Mouse (Mus musculus): Measurements from ENCODE around the gene Riiad1. TPM values are rescaled to one million over a fixed set of nuclear protein-coding genes. Genes with fewer than 3 reads are reported as not detected.
A peak's percentile ranks its signal among the peaks of the same experiment; 100 is the strongest.

Riiad1 gene
- total RNA-seq (2021) = 1 to 10 TPM; 4.4 to 5.8 TPM
- long read RNA-seq, experiment 1, partial matches to known transcripts = 2 of 2 reads
- long read RNA-seq, experiment 1, other reads (novel, unspliced or antisense) = 0 of 2 reads
- long read RNA-seq, experiment 2, partial matches to known transcripts = 2 of 2 reads
- long read RNA-seq, experiment 2, other reads (novel, unspliced or antisense) = 0 of 2 reads

DNA sequence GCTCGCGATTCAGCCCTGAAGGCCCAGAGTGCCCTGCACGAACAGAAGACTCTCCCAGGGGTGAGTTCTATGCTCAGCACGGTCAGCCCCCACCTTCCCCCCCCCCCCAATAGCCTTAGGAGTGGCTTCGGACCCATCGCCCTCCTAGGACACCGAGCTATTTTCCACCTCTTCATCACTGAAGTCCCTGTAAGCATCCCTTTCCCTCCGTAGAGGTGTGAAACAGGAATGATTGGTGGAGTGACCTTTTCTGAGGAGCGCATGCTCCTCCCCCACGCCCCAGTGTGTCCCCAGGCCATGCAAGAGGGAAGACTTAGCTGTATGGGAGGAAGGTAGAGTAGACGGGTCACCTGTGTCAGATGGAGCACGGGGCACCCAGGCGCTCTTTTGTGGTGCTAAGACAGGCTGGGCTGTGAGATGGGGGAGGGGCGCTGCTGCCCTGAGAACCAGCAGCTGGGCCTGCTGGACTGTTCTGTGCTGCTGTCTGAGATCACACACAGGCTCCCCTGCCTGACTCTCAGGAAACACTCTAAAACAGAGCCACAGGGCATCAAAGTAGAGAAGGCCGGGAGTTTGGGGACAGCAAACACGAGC is at the start of gene Riiad1:
Gene Riiad1, minus strand, starts transcription at position 51 of the 594 bp plus-strand sequence.
- DNase-seq (ENCODE audit: extremely low spot score in 1 of 2, low spot score in 2 of 2) = no peak
- peak within 1 kb of the TSS; percentile 98 for H3K27ac ChIP-seq
- no peak for TF ChIP-seq CTCF (IDR thresholded peaks at IDR 0.05)
- intact Hi-C loops (cut with DNase I) = no loop called here
- H3K4me3 ChIP-seq = peak within 1 kb of the TSS; percentile 74

DNA sequence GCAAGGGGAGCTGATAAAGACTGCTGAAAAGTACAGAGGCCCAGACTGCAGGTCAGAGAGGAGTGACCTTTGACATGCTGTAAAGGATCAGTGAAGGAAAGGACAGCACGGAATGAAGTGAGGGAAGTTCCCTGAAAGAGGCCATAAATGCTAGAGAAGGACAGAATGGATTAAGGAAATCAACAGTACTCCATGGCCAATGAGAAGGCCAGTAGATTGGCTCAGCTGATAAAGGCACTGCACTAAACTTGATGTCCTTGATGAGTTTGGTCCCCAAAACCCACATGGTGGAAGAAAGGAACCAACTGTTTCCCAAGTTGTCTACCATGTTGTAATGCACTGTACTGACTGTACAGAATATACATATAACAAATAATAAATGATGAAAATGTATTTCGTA is 46.6 kb upstream of the Riiad1 start:
- H3K4me3 ChIP-seq = no peak overlapping the region
- intact Hi-C loops (cut with DNase I) = no loop called here
- no peak for TF ChIP-seq CTCF (IDR thresholded peaks at IDR 0.05)
- no peak overlapping the region for H3K27ac ChIP-seq
- DNase-seq (ENCODE audit: extremely low spot score in 1 of 2, low spot score in 2 of 2) = no peak

DNA sequence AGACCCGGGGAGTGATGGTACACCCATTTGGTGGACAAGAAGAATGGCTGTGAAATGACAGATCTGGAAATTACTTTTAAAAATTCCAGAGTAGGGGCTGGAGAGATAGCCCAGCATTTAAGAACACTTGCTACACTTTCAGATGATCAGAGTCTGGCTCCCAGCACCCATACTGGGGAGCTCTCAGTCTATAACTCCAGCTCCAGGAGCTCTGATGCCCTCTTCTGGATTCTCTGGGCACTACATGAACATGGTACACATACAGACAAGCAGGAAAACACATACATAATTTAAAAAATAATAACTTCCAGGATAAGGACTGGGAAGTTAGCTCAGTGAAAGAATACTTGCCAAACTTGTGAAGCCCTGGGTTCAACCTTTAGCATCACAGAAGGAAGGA is 26.5 kb upstream of the Riiad1 start:
- intact Hi-C loops (cut with DNase I) = no loop called here
- no peak overlapping the region for H3K4me3 ChIP-seq
- no peak for DNase-seq (ENCODE audit: extremely low spot score in 1 of 2, low spot score in 2 of 2)
- peak; percentile 35 for TF ChIP-seq CTCF (IDR thresholded peaks at IDR 0.05)
- no peak overlapping the region for H3K27ac ChIP-seq

GRCm38 (mm10) chr3:94502243-94502642 is 22.1 kb upstream of the Riiad1 start:
- DNase-seq (ENCODE audit: extremely low spot score in 1 of 2, low spot score in 2 of 2) = no peak
- intact Hi-C loops (cut with DNase I) = loop anchor here (1.0 to 5.0 kb wide), 2 partner anchors 46 to 135 kb away; no protein-coding TSS in a partner anchor
- TF ChIP-seq CTCF (IDR thresholded peaks at IDR 0.05) = peak; percentile 84

DNA sequence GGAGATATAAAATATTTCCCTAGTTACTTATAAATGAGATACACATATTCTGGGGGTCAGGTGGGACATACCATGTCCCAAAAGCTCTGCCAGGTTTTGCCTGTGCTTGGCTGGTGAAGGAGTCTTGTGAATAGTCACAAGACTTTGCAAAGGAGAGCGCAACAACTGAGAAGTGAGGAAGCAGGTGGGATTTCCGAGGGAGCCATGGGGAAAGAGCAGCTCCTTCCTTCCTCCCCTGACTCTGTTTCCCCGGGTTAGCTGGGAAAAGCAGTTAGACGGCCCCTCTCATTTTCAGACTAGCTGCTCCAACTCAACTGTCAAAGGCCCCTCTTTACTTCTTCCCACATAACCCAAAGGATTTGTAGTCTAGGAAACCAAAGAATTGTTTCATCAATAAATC is 17.0 kb upstream of the Riiad1 start:
- Histone ChIP-seq H3K4me3 (no peak overlapping the region), H3K27ac (no peak overlapping the region)
- no peak for TF ChIP-seq CTCF (IDR thresholded peaks at IDR 0.05)
- no peak for DNase-seq (ENCODE audit: extremely low spot score in 1 of 2, low spot score in 2 of 2)
- intact Hi-C loops (cut with DNase I) = no loop called here

More at GRCm38 (mm10) chr3:94502243-94502642, 22.1 kb upstream of the Riiad1 start:
- H3K4me3 ChIP-seq = no peak overlapping the region
- no peak overlapping the region for H3K27ac ChIP-seq

GRCm38 (mm10) chr3:94487581-94487980 is 7.4 kb upstream of the Riiad1 start:
- Histone ChIP-seq H3K4me3 (no peak overlapping the region), H3K27ac (peak overlapping the region; percentile 80)
- intact Hi-C loops (cut with DNase I) = no loop called here
- TF ChIP-seq CTCF (IDR thresholded peaks at IDR 0.05) = no peak
- DNase-seq (ENCODE audit: extremely low spot score in 1 of 2, low spot score in 2 of 2) = no peak

DNA sequence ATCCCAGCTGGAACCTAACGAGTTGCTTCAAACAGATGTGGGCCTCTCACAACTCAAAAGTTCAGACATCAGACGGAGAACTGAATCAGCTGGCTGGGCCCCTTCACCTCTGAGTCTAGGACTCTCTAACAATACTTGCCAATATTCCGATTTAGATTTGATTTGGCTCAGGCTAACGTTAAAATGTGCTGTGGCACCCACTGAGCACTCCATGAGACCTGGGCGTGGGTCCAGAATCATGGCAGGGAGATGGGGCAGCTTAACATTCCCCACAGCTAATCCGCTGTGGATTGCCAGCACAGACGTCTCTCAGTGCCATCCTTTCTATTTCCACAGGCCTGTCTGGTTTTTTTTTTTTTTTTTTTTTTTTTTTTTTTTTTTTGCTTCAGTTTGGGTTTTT is 5.8 kb upstream of the Riiad1 start:
- DNase-seq (ENCODE audit: extremely low spot score in 1 of 2, low spot score in 2 of 2) = no peak
- H3K27ac ChIP-seq = peak overlapping the region; percentile 98
- no peak for TF ChIP-seq CTCF (IDR thresholded peaks at IDR 0.05)
- H3K4me3 ChIP-seq = no peak overlapping the region
- intact Hi-C loops (cut with DNase I) = no loop called here

GRCm38 (mm10) chr3:94483790-94484439 is 3.8 kb upstream of the Riiad1 start:
- peak; percentile 96 for DNase-seq (ENCODE audit: extremely low spot score in 1 of 2, low spot score in 2 of 2)
- intact Hi-C loops (cut with DNase I) = no loop called here
- Histone ChIP-seq H3K27ac (peak overlapping the region; percentile 98), H3K4me3 (peak overlapping the region; percentile 22; the same call in 1 of the 2 replicates)
- TF ChIP-seq CTCF (IDR thresholded peaks at IDR 0.05) = no peak

- TF ChIP-seq CTCF (IDR thresholded peaks at IDR 0.05) = no peak
- intact Hi-C loops (cut with DNase I) = no loop called here
- no peak for DNase-seq (ENCODE audit: extremely low spot score in 1 of 2, low spot score in 2 of 2)
- H3K27ac ChIP-seq = peak overlapping the region; percentile 98
- 0 out of 2 replicates have a peak overlapping the region, but pooled peaks have one; percentile 13 for H3K4me3 ChIP-seq
Measured at GRCm38 (mm10) chr3:94482764-94483385, 2.7 kb upstream of the Riiad1 start.

- DNase-seq (ENCODE audit: extremely low spot score in 1 of 2, low spot score in 2 of 2) = no peak
- intact Hi-C loops (cut with DNase I) = no loop called here
- Histone ChIP-seq H3K4me3 (peak overlapping the region; percentile 13; the same call in 1 of the 2 replicates), H3K27ac (peak overlapping the region; percentile 78)
- TF ChIP-seq CTCF (IDR thresholded peaks at IDR 0.05) = no peak
Measured at GRCm38 (mm10) chr3:94481429-94481828, 1.3 kb upstream of the Riiad1 start.

DNA sequence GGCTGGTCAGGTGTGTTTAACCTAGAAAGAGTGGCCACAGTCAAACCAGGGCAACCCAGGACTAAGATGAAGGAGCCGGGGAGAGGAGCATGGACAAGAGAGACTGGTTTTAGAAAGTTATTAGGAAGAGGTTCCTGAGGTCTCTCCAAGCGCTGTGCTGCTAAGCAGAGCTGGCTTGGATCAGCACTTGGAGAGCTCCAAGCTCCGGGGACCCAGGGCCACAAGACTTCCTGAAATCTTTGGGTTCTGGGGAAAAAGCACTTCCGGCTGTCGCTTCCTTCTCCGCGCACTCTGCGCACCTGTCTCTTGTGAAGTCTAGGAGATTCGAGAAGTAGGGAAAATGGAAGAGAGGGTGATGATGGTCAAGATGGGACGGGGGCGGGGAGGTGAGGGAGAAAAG is 577 bp downstream of the Riiad1 start:
- intact Hi-C loops (cut with DNase I) = loop anchor here (2.0 kb wide), 1 partner anchor 15 kb away; no protein-coding TSS in a partner anchor
- no peak for TF ChIP-seq CTCF (IDR thresholded peaks at IDR 0.05)
- Histone ChIP-seq H3K4me3 (peak overlapping the region; percentile 74), H3K27ac (peak overlapping the region; percentile 98)
- no peak for DNase-seq (ENCODE audit: extremely low spot score in 1 of 2, low spot score in 2 of 2)

Measured in left cerebral cortex, adult 2 months (tissue).